Mouse (Mus musculus) neutrophil, adult 65 days (primary cell): ENCODE measurements around the gene Ldb2. TPM values are rescaled to one million over a fixed set of nuclear protein-coding genes. Genes with fewer than 3 reads are reported as not detected.

ENCODE experiments used
- total RNA-seq: library from RNA; stranded (reverse); gene quantifications from 2 replicates; pipeline ENCODE4 v1.2.4, GENCODE M21; 2023

The Ldb2 gene
- not detected in 2 replicates for total RNA-seq

DNA sequence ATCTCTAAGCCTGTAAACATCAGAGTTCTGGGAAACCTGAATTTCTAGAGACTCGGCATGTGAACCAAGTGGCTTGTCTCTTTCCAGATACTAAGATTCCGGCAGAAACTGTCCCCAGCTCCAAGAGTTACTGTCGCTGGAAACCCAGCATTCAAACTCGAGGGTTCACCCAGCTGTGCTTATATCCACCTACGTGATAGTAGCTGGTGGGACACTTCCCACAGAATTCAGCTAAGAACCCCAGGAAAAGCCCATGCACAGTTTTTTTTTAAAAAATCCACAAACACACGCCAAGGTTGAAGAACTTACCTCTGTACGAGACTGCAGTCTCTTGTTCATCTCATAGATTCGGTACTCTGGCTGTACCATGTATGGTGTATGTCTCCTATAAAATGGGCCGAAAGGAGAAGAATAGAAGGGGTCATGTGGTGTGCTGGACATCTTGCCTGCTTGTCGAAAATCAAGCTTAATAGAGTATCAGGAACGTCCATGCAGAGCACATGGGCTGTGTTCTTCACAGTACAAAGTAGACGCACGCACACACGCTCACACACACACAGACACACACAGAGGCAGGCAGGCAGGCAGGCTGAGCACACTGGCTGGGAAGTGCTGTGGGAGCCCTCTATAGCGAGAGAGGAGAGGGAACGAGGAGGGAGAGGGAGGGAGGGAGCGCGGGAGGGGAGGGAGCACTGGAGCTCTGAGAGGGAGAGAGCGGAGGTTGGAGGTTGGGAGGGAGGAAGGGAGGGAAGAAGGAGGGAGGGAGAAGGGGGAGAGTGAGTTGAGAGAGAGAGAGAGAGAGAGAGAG, at the start of gene Ldb2:
Gene Ldb2 (minus strand): TSS at position 628 of the 808 bp plus-strand sequence.

